Mouse (Mus musculus) MEL (cell line): Measurements from ENCODE around the gene Ncs1.

Experiments used
- CTCF ChIP-seq, 3 experiments: IDR thresholded peaks in 2 of 3; conservative IDR thresholded peaks in 1 of 3; 2 replicates each; pipeline ENCODE4 v1.5.1; 2011 to 2012; ENCODE audit warnings: low read length in 3 of 3, low read depth in 2 of 3, mild to moderate bottlenecking in 2 of 3, improper control_type of control experiment in 1 of 3, inconsistent platforms in 1 of 3, mixed read lengths in 1 of 3, moderate library complexity in 1 of 3; ENCODE audit not compliant: control insufficient read depth in 1 of 3, insufficient read depth in 1 of 3, poor library complexity in 1 of 3, severe bottlenecking in 1 of 3
- GABPA ChIP-seq: IDR thresholded peaks from 2 replicates; pipeline ENCODE4 v1.6.1; 2012; ENCODE audit warnings: low read depth, mild to moderate bottlenecking, inconsistent platforms, low read length, improper control_type of control experiment, moderate library complexity
- JUND ChIP-seq: IDR thresholded peaks from 2 replicates; pipeline ENCODE4 v1.6.1; 2011; ENCODE audit warnings: low read depth, mild to moderate bottlenecking, improper control_type of control experiment, low read length
- TCF12 ChIP-seq: IDR thresholded peaks from 2 replicates; pipeline ENCODE4 v1.6.1; 2014; ENCODE audit warnings: low read depth, mild to moderate bottlenecking, inconsistent platforms, low read length, improper control_type of control experiment, moderate library complexity
- USF1 ChIP-seq: IDR thresholded peaks from 2 replicates; pipeline ENCODE4 v1.6.1; 2014; ENCODE audit warnings: low read depth, mild to moderate bottlenecking, inconsistent platforms, low read length, improper control_type of control experiment, moderate library complexity

DNA sequence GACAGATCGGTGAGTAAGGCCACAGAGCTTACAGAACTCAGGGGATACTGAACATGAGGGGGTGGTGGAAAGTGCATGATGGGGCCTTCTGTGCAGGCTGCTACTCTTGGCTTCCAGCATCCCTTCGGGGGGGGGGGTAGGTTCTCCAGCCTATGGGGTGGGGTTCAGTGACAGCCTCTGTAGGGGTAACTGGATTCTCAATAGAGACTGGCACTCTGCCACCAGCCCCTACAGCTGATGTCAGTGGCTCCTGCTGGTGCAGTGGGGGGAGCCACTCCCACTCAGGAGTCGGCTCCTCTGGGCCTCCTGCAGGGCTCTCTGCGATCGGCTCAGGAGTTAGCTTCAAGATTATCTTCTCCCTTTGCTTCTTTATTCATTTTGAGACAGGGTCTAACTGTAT is 32.9 kb downstream of the Ncs1 start:
- no peak for TF ChIP-seq CTCF (IDR thresholded peaks at IDR 0.05 in 2 of 3, conservative IDR thresholded peaks at IDR 0.05 in 1 of 3; ENCODE audit: control insufficient read depth in 1 of 3, insufficient read depth in 1 of 3, low read depth in 2 of 3, low read length in 3 of 3, poor library complexity in 1 of 3, severe bottlenecking in 1 of 3)
- no peak for TF ChIP-seq TCF12
- no peak for TF ChIP-seq JUND
- TF ChIP-seq USF1, result no peak
- TF ChIP-seq GABPA, result no peak
